Mouse (Mus musculus) lung, adult 2 months (tissue): ENCODE results near the gene Trrap.

Experiments
- CTCF ChIP-seq: fragments of 200-500 bp; IDR thresholded peaks from 2 replicates; pipeline ENCODE4 v1.5.1; 2011; ENCODE audit warnings: mild to moderate bottlenecking, low read length, control low read depth; ENCODE audit not compliant: insufficient read depth
- POLR2A ChIP-seq: fragments of 200-500 bp; IDR thresholded peaks from 2 replicates; pipeline ENCODE4 v1.6.1; 2011; ENCODE audit warnings: low read depth, mild to moderate bottlenecking, control low read depth, low read length, borderline replicate concordance; ENCODE audit errors: extremely low read depth

DNA sequence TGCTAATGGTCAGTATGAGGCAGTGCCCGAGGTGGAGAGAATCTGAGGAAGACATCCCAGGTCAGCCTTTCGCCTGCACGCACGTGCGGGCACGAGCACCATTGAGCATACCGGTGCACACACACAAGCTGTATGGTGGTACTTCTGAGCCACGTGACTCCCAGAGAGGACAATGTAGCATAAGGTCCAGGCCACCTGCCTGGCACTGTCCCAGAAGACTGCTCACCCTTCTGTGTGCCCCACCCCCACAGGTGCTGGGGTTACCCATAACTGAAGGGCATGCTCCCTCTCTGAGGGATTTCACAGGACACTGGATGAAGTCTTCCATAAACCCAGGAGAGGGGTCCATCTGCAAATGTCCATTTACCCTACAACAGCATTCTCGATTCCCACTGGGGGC is 10.1 kb upstream of the Trrap start:
- TF ChIP-seq CTCF (no peak), POLR2A (no peak)
